Mouse (Mus musculus) spleen, adult 2 months (tissue): Measurements from ENCODE around the gene Shroom3.

Source experiments
- CTCF ChIP-seq: fragments of 200-500 bp; IDR thresholded peaks from 2 replicates; pipeline ENCODE4 v1.5.1; 2011; ENCODE audit warnings: mild to moderate bottlenecking, inconsistent platforms; ENCODE audit not compliant: insufficient read depth, insufficient read length, insufficient replicate concordance; ENCODE audit errors: extremely low read depth
- POLR2A ChIP-seq: fragments of 200-500 bp; IDR thresholded peaks from 2 replicates; pipeline ENCODE4 v1.6.1; 2011; ENCODE audit warnings: low read depth, low read length, inconsistent platforms

- no peak for TF ChIP-seq POLR2A
- TF ChIP-seq CTCF: no peak
Measured at GRCm38 (mm10) chr5:92681861-92682260, 1.4 kb upstream of the Shroom3 start.
